Mouse (Mus musculus) midbrain, embryonic 11.5 days (tissue): ENCODE measurements around the gene Itpr1. TPM values are rescaled to one million over a fixed set of nuclear protein-coding genes. Genes with fewer than 3 reads are reported as not detected.

Experiments
- ATAC-seq: fragments of 200-750 bp; cut with Nextera tagmentation; 2 replicates; pipeline ENCODE4 v1.8.0; 2017; ENCODE audit warnings: moderate TSS enrichment, moderate library complexity; ENCODE audit not compliant: low FRiP score
- DNase-seq: peaks from one replicate; pipeline ENCODE4 v3.0.0; 2015; ENCODE audit warnings: low spot score; ENCODE audit errors: missing footprints
- H3K27ac ChIP-seq: fragments of 300-500 bp; sonication (generic); 2 replicates; pipeline ENCODE4 v1.5.1; 2014; ENCODE audit warnings: low read depth, low read length
- H3K27me3 ChIP-seq: fragments of 300-500 bp; sonication (generic); 2 replicates; pipeline ENCODE4 v1.6.1; 2014; ENCODE audit warnings: mild to moderate bottlenecking, low read length, moderate library complexity, mixed read lengths; ENCODE audit not compliant: control insufficient read depth, insufficient read depth
- H3K36me3 ChIP-seq: fragments of 300-500 bp; sonication (generic); 2 replicates; pipeline ENCODE4 v1.6.1; 2014; ENCODE audit warnings: mild to moderate bottlenecking, low read length, moderate library complexity, mixed read lengths; ENCODE audit not compliant: control insufficient read depth, insufficient read depth
- H3K4me1 ChIP-seq: fragments of 300-500 bp; sonication (generic); 2 replicates; pipeline ENCODE4 v1.6.1; 2014; ENCODE audit warnings: low read length; ENCODE audit not compliant: control insufficient read depth, insufficient read depth
- H3K4me2 ChIP-seq: fragments of 300-500 bp; sonication (generic); 2 replicates; pipeline ENCODE4 v1.6.1; 2014; ENCODE audit warnings: mild to moderate bottlenecking, moderate library complexity
- H3K4me3 ChIP-seq: fragments of 300-500 bp; sonication (generic); 2 replicates; pipeline ENCODE4 v1.5.1; 2014; ENCODE audit warnings: low read depth, low read length
- H3K9ac ChIP-seq: fragments of 300-500 bp; sonication (generic); 2 replicates; pipeline ENCODE4 v1.6.1; 2014; ENCODE audit warnings: low read length
- H3K9me3 ChIP-seq: fragments of 300-500 bp; sonication (generic); 2 replicates; pipeline ENCODE4 v1.6.1; 2016; ENCODE audit warnings: low read length; ENCODE audit not compliant: control insufficient read depth
- WGBS: fragments of 180-500 bp; shearing (Covaris S2); extraction: QIAGEN DNeasy Blood & Tissue Kit; methylation state at CpG from one replicate; pipeline ENCODE4 v1.1.7; 2014; 5-methylcytosine and 5-hydroxymethylcytosine counted together
- polyA plus RNA-seq: library from polyadenylated mRNA; unstranded; fragments of >200 nt; fragmentation: Nextera tagmentation; extraction: Ambion mirVana; gene quantifications from 2 replicates; pipeline ENCODE4 v1.2.1, GENCODE M21; 2014

Itpr1 gene
- polyA plus RNA-seq, 1 experiment from 2014 or later = 5.2 TPM

DNA sequence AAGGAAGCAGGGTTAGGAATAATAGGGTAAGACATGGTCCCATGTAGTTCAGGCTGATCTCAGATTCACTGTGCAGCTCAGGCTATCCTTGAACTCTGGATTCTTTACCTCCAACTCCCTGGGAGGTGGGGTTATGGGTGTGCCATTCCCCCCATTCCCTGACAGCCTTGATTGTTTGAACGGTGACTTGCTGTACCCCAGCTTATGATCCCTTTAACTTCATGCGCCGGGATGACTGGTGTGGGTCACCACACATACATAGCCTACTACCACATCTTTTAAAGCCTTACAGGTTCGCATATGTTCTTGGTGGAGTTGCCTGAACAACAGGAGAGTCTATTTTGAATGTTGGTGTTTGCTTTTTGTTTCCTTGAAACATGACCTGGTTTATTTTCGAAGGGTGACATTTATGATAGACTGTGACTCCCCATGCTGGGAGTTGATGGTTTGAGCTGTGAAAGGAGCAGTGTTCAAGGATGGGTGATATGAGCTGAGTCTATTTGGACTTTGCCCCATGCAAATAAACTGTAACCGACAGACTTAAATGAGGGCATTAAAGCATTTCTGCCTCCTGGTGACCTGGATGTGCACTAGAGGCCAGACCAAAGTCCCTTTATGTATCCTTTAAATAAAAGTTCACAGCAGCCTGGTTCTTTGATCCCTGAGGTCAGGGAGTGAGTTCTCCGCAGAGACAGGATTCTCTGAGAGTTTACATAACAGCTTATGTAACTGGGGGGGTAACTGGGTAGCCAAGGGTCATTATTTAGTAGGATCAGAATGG is 273.5 kb downstream of the Itpr1 start:
- H3K4me1 ChIP-seq = no peaks in the 10 kb centered on the region
- no peak overlapping the region for H3K4me2 ChIP-seq
- H3K9me3 ChIP-seq = no peaks in the 10 kb centered on the region
- no peak overlapping the region for H3K4me3 ChIP-seq
- 86% methylated on average over 7 of the region's 7 CpGs for WGBS
- DNase-seq (no peak), ATAC-seq (no peak)
- H3K27me3 ChIP-seq = no peaks in the 10 kb centered on the region
- no peak overlapping the region for H3K9ac ChIP-seq
- H3K36me3 ChIP-seq = no peaks in the 10 kb centered on the region
- H3K27ac ChIP-seq = no peak overlapping the region

- Histone ChIP-seq H3K27ac (no peak overlapping the region), H3K9me3 (no peaks in the 10 kb centered on the region), H3K4me3 (no peak overlapping the region), H3K4me2 (no peak overlapping the region), H3K4me1 (no peaks in the 10 kb centered on the region), H3K9ac (no peak overlapping the region), H3K27me3 (no peaks in the 10 kb centered on the region), H3K36me3 (no peaks in the 10 kb centered on the region)
- 74% methylated on average over 10 of the region's 10 CpGs for WGBS
- no peak for DNase-seq
- ATAC-seq = no peak
These were observed 274.5 kb downstream of the Itpr1 start for GRCm38 (mm10) chr6:108487300-108487835.

- WGBS = 90% methylated on average over 5 of the region's 5 CpGs
- no peak overlapping the region for H3K4me3 ChIP-seq
- no peak for DNase-seq
- H3K9me3 ChIP-seq = no peaks in the 10 kb centered on the region
- H3K36me3 ChIP-seq = no peaks in the 10 kb centered on the region
- H3K4me1 ChIP-seq = no peaks in the 10 kb centered on the region
- no peak for ATAC-seq
- no peak overlapping the region for H3K4me2 ChIP-seq
- no peak overlapping the region for H3K9ac ChIP-seq
- no peaks in the 10 kb centered on the region for H3K27me3 ChIP-seq
- H3K27ac ChIP-seq = no peak overlapping the region
These were observed 275.4 kb downstream of the Itpr1 start for GRCm38 (mm10) chr6:108488250-108488649.

- ATAC-seq (no peak), DNase-seq (no peak)
- WGBS = 81% methylated on average over 1 of the region's 1 CpGs
- Histone ChIP-seq H3K4me1 (no peaks in the 10 kb centered on the region), H3K36me3 (no peaks in the 10 kb centered on the region), H3K9ac (no peak overlapping the region), H3K27me3 (no peaks in the 10 kb centered on the region), H3K27ac (no peak overlapping the region), H3K4me2 (no peak overlapping the region), H3K4me3 (no peak overlapping the region), H3K9me3 (no peaks in the 10 kb centered on the region)
These were observed 279.1 kb downstream of the Itpr1 start for GRCm38 (mm10) chr6:108491969-108492368.

GRCm38 (mm10) chr6:108493753-108494152 is 280.9 kb downstream of the Itpr1 start:
- Histone ChIP-seq H3K36me3 (no peaks in the 10 kb centered on the region), H3K9ac (no peak overlapping the region), H3K9me3 (no peaks in the 10 kb centered on the region), H3K27ac (no peak overlapping the region), H3K4me3 (no peak overlapping the region), H3K4me1 (no peaks in the 10 kb centered on the region), H3K27me3 (no peaks in the 10 kb centered on the region), H3K4me2 (no peak overlapping the region)
- DNase-seq (no peak), ATAC-seq (no peak)
- WGBS = 92% methylated on average over 16 of the region's 16 CpGs

DNA sequence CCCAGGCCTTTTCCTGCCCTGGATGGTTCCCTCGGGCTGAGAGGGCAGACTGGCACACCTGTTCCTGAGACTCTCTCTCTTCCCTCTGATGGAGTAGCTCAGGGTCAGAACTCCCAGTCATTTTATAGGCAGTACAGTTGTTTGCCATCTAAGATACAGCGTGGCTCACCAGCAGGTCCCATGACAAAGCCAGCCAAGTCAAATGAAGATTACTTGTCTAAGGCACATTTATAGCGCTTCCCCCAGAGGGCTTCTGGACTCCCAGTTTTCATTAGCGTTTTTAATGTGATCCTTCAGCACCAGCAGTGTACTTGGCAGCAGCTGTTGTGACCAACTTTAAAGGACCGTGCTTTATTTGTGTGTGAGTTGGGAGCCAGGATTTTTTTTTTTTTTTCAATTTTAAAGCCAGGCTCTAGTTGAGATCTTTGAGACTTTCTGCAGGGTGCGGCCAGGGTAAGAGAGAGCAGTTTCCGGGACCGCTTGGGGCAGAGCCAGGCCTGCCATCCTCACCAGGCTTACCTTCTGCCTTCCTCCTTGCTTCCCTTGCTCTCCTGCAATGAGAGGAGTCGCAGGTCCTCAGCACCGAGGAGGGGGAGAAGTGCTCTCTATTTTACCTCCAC is 281.4 kb downstream of the Itpr1 start:
- ATAC-seq (no peak), DNase-seq (no peak)
- 88% methylated on average over 10 of the region's 10 CpGs for WGBS
- Histone ChIP-seq H3K4me3 (no peak overlapping the region), H3K27me3 (no peaks in the 10 kb centered on the region), H3K4me1 (no peaks in the 10 kb centered on the region), H3K9ac (no peak overlapping the region), H3K9me3 (no peaks in the 10 kb centered on the region), H3K4me2 (no peak overlapping the region), H3K36me3 (no peaks in the 10 kb centered on the region), H3K27ac (no peak overlapping the region)

DNA sequence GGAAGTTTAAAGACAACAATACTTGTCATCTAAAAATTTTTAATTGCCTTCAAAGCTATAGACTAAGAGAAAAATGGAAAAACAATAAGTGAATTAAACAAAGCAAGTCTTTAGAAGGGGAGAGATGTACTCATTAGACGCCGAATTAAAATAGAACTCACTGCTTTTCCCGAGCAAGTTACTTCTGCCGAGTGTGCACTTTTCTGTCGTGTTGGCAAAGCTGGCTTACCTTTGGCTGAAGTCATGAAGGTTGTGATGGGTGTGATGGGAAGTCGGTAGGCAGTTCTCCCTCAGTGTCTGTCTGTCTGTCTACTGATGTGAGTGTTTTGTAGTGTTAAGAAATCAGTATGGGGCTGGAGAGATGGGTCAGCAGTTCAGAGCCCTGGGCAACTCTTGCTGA is 282.1 kb downstream of the Itpr1 start:
- H3K9me3 ChIP-seq = no peaks in the 10 kb centered on the region
- DNase-seq = no peak
- 88% methylated on average over 6 of the region's 6 CpGs for WGBS
- no peaks in the 10 kb centered on the region for H3K4me1 ChIP-seq
- H3K27ac ChIP-seq = no peak overlapping the region
- H3K4me2 ChIP-seq = no peak overlapping the region
- ATAC-seq = no peak
- H3K4me3 ChIP-seq = no peak overlapping the region
- H3K36me3 ChIP-seq = no peaks in the 10 kb centered on the region
- H3K9ac ChIP-seq = no peak overlapping the region
- H3K27me3 ChIP-seq = no peaks in the 10 kb centered on the region

- 89% methylated on average over 7 of the region's 7 CpGs for WGBS
- no peaks in the 10 kb centered on the region for H3K9me3 ChIP-seq
These were observed 285.2 kb downstream of the Itpr1 start for GRCm38 (mm10) chr6:108498070-108498469.

DNA sequence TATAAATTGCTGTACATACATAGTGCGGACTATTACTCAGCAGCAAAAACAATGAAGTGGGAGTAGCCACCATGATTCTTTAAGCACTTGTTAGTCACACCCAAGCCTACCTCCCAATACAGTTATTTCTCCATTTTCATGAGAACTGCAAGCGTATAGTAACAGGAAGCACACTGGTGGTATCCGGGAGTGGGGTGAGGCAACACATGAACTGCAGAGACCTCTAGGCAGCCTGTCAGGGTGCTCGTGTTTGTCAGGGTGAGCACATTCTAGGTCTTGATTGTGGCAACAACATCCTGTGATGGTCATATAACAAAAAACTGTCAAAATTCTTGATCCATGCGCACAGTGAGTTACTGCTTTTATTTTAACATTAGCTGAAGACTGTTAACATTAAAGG is 290.8 kb downstream of the Itpr1 start:
- Histone ChIP-seq H3K27ac (no peak overlapping the region), H3K36me3 (no peaks in the 10 kb centered on the region), H3K4me3 (no peak overlapping the region), H3K27me3 (no peaks in the 10 kb centered on the region), H3K9me3 (no peaks in the 10 kb centered on the region), H3K9ac (no peak overlapping the region), H3K4me2 (no peak overlapping the region), H3K4me1 (no peaks in the 10 kb centered on the region)
- DNase-seq (no peak), ATAC-seq (no peak)
- 93% methylated on average over 5 of the region's 5 CpGs for WGBS

More at GRCm38 (mm10) chr6:108498070-108498469, 285.2 kb downstream of the Itpr1 start:
- H3K27ac ChIP-seq = no peak overlapping the region
- DNase-seq = no peak
- no peak overlapping the region for H3K4me3 ChIP-seq
- no peak overlapping the region for H3K9ac ChIP-seq
- no peak overlapping the region for H3K4me2 ChIP-seq
- no peaks in the 10 kb centered on the region for H3K27me3 ChIP-seq
- H3K36me3 ChIP-seq = no peaks in the 10 kb centered on the region
- no peaks in the 10 kb centered on the region for H3K4me1 ChIP-seq
- no peak for ATAC-seq
